Mouse (Mus musculus) C2C12 (cell line): ENCODE results near the gene Ost4.

Source experiments
- CTCF ChIP-seq: IDR thresholded peaks from one replicate; pipeline ENCODE4 v1.5.1; 2011; ENCODE audit not compliant: control insufficient read depth, insufficient read depth, insufficient read length
- MAX ChIP-seq: IDR thresholded peaks from one replicate; pipeline ENCODE4 v1.6.1; 2011; ENCODE audit warnings: mild to moderate bottlenecking, control low read depth
- MYOG ChIP-seq: IDR thresholded peaks from one replicate; pipeline ENCODE4 v1.6.1; 2011; ENCODE audit not compliant: control insufficient read depth, insufficient read length; ENCODE audit errors: extremely low read depth

DNA sequence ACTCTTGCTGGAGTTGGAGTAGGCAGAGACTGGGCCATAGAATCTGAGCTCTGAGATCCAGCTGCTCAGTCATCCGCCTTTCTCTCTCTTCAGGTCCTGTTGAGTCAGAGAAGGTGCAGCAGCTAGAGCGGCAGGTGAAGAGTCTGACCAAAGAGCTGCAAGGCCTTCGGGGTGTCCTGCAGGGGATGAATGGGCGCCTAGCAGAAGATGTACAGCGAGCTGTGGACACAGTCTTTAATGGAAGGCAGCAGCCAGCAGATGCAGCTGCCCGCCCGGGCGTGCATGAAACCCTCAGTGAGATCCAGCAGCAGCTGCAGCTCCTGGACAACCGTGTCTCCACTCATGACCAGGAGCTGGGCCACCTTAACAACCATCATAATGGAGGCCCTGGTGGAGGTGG is 9.3 kb upstream of the Ost4 start:
- TF ChIP-seq CTCF, result no peak
- no peak for TF ChIP-seq MYOG
- no peak for TF ChIP-seq MAX
